Mouse (Mus musculus): ENCODE measurements around the gene Ryk.

- TF ChIP-seq CTCF (conservative IDR thresholded peaks at IDR 0.05; ENCODE audit: low read length) (no peak), POU5F1 (IDR thresholded peaks at IDR 0.05; ENCODE audit: borderline replicate concordance, low read length) (no peak), NANOG (IDR thresholded peaks at IDR 0.05; ENCODE audit: borderline replicate concordance, low read length) (no peak)
Measured at GRCm38 (mm10) chr9:102892480-102893355, 58.0 kb downstream of the Ryk start.
